Mouse (Mus musculus) liver, adult 2 months (tissue): ENCODE results near the gene Uck1.
"Not testable (repeated sequence)": the region's sequence is repeated elsewhere in the genome, so short reads cannot be mapped to it uniquely, and the experiment has no call there.

ENCODE experiments used
- CTCF ChIP-seq: fragments of 200-500 bp; IDR thresholded peaks from 2 replicates; pipeline ENCODE4 v1.5.1; 2011; ENCODE audit warnings: low read depth, low read length, control low read depth
- POLR2A ChIP-seq: fragments of 200-500 bp; IDR thresholded peaks from 2 replicates; pipeline ENCODE4 v1.6.1; 2011; ENCODE audit warnings: low read length, control low read depth; ENCODE audit not compliant: insufficient read depth; ENCODE audit errors: extremely low read depth

GRCm38 (mm10) chr2:32295842-32296241 is 35.9 kb upstream of the Uck1 start:
- TF ChIP-seq POLR2A, CTCF: not testable (repeated sequence)
